Comparison of ENCODE assay signal across 21 mouse cellular contexts in the genomic region with DNA sequence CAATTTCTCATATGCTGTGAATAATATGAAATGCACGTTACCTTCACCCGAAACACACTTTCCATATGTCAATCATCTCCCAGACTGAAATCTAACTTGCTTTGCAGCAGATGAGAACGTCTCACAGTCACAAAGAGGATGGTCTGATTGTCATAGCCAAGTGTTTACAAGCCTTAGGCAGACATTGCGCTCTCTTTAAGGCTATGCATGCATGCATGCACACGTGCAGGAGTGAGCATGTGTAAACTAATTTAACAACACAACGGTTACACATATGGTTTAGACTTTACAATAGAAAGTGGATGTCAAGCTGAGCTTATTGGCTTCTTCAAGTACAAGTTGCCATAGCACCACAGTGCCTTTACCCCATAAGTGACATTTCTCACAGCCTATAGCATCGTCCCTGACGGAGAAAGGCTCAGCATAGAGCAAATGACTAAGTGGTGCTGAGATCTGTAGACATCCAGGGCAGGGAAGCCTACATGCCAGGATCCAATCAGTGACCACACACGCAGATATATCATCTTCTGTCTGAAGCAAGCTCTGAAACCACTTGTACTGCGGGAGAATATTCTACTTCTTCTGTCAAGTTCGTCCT.
DNase-seq lines count a peak whose midpoint lies in the region; ATAC-seq lines count a peak whose summit lies in the region.
"Had no signal": no experiment of that assay in that cellular context is flagged by ENCODE, and none has a peak within 500 bp of the region (broad histone marks: within the 10 kb centered on the region; RNA-seq: fewer than 3 reads in every experiment).

No protein-coding gene starts in this region.

- H3K4me3 ChIP-seq in midbrain, embryonic 13.5 days (replicated peaks), result no peak overlapping the region
- H3K4me3 ChIP-seq in midbrain, embryonic 10.5 days, result no peak overlapping the region
- no peak overlapping the region for H3K4me3 ChIP-seq in forebrain, embryonic 16.5 days (replicated peaks; ENCODE audit: low read length)
- H3K4me3 ChIP-seq in neural tube, embryonic 15.5 days (replicated peaks), result no peak overlapping the region
- H3K4me3 ChIP-seq: embryonic facial prominence, embryonic 15.5 days; heart, embryonic 13.5 days; layer of hippocampus, adult 2 months; limb, embryonic 15.5 days; liver, embryonic 15.5 days had no signal

- H3K4me2 ChIP-seq in midbrain, embryonic 13.5 days (replicated peaks), result no peak overlapping the region
- no peak overlapping the region for H3K4me2 ChIP-seq in forebrain, embryonic 16.5 days (ENCODE audit: low read length)
- H3K4me2 ChIP-seq in neural tube, embryonic 15.5 days, result no peak overlapping the region
- H3K4me2 ChIP-seq: embryonic facial prominence, embryonic 15.5 days; heart, embryonic 13.5 days; limb, embryonic 15.5 days; liver, embryonic 15.5 days had no signal

- no peak overlapping the region for H3K27ac ChIP-seq in midbrain, embryonic 13.5 days
- H3K27ac ChIP-seq in midbrain, embryonic 10.5 days (replicated peaks), result no peak overlapping the region
- H3K27ac ChIP-seq in forebrain, embryonic 16.5 days (ENCODE audit: low read length), result no peak overlapping the region
- no peak overlapping the region for H3K27ac ChIP-seq in neural tube, embryonic 15.5 days (replicated peaks)
- H3K27ac ChIP-seq: embryonic facial prominence, embryonic 15.5 days; heart, embryonic 13.5 days; layer of hippocampus, adult 2 months; limb, embryonic 15.5 days; liver, embryonic 15.5 days; macrophage had no signal

- H3K36me3 ChIP-seq in midbrain, embryonic 13.5 days, result no peaks in the 10 kb centered on the region
- H3K36me3 ChIP-seq in midbrain, embryonic 10.5 days, result no peaks in the 10 kb centered on the region
- H3K36me3 ChIP-seq in forebrain, embryonic 16.5 days (ENCODE audit: control insufficient read depth, insufficient read depth), result no peaks in the 10 kb centered on the region
- H3K36me3 ChIP-seq in neural tube, embryonic 15.5 days, result no peaks in the 10 kb centered on the region
- H3K36me3 ChIP-seq: embryonic facial prominence, embryonic 15.5 days; heart, embryonic 13.5 days; limb, embryonic 15.5 days; liver, embryonic 15.5 days had no signal

- peak; percentile 26 for ATAC-seq in frontal cortex, adult (ENCODE audit: low TSS enrichment)
- ATAC-seq in midbrain, embryonic 13.5 days, result 0 out of 2 replicates have a peak, but pooled peaks have one; percentile 58
- ATAC-seq in forebrain, embryonic 16.5 days, result peak; percentile 77
- ATAC-seq in neural tube, embryonic 15.5 days (ENCODE audit: low FRiP score), result 0 out of 2 replicates have a peak, but pooled peaks have one; percentile 33
- ATAC-seq: midbrain, embryonic 16.5 days had no signal

- H3K9ac ChIP-seq in midbrain, embryonic 13.5 days (replicated peaks), result no peak overlapping the region
- H3K9ac ChIP-seq in forebrain, embryonic 16.5 days (replicated peaks; ENCODE audit: low read depth, low read length), result no peak overlapping the region
- H3K9ac ChIP-seq in neural tube, embryonic 15.5 days (replicated peaks), result no peak overlapping the region
- H3K9ac ChIP-seq: embryonic facial prominence, embryonic 15.5 days; heart, embryonic 13.5 days; limb, embryonic 15.5 days; liver, embryonic 15.5 days had no signal

- DNase-seq in frontal cortex, postnatal 36 days (ENCODE audit: low spot score in 2 of 2), result no peak
- no peak for DNase-seq in midbrain, embryonic 10.5 days (ENCODE audit: low spot score)
- no peak for DNase-seq in adrenal gland, adult (ENCODE audit: inconsistent age in 2 of 2, low spot score in 1 of 2)
- DNase-seq: adrenal gland, adult 2 months; cerebellum, postnatal 10 days; kidney, adult 18-20 months; kidney, postnatal 14 days; layer of hippocampus, postnatal 36 days; right cerebral cortex, postnatal 14 days; thymus, adult 18-20 months had no signal

- no peaks in the 10 kb centered on the region for H3K9me3 ChIP-seq in midbrain, embryonic 13.5 days
- no peaks in the 10 kb centered on the region for H3K9me3 ChIP-seq in midbrain, embryonic 10.5 days (replicated peaks)
- no peaks in the 10 kb centered on the region for H3K9me3 ChIP-seq in forebrain, embryonic 16.5 days (ENCODE audit: control insufficient read depth, low read length)
- no peaks in the 10 kb centered on the region for H3K9me3 ChIP-seq in neural tube, embryonic 15.5 days (replicated peaks)
- H3K9me3 ChIP-seq: embryonic facial prominence, embryonic 15.5 days; heart, embryonic 13.5 days; limb, embryonic 15.5 days; liver, embryonic 15.5 days had no signal

- no peaks in the 10 kb centered on the region for H3K27me3 ChIP-seq in midbrain, embryonic 13.5 days
- no peaks in the 10 kb centered on the region for H3K27me3 ChIP-seq in midbrain, embryonic 10.5 days (ENCODE audit: low read depth, poor library complexity, severe bottlenecking)
- H3K27me3 ChIP-seq in forebrain, embryonic 16.5 days (replicated peaks; ENCODE audit: control insufficient read depth, insufficient read depth, low read length), result no peaks in the 10 kb centered on the region
- H3K27me3 ChIP-seq in neural tube, embryonic 15.5 days (replicated peaks), result no peaks in the 10 kb centered on the region
- H3K27me3 ChIP-seq: heart, embryonic 13.5 days; limb, embryonic 15.5 days; liver, embryonic 15.5 days had no signal

- no peaks in the 10 kb centered on the region for H3K4me1 ChIP-seq in midbrain, embryonic 13.5 days (replicated peaks)
- H3K4me1 ChIP-seq in midbrain, embryonic 10.5 days, result no peaks in the 10 kb centered on the region
- H3K4me1 ChIP-seq in forebrain, embryonic 16.5 days (replicated peaks; ENCODE audit: control insufficient read depth, insufficient read depth, low read length), result peaks cover 17% of the 10 kb centered on the region
- peaks cover 17% of the 10 kb centered on the region for H3K4me1 ChIP-seq in neural tube, embryonic 15.5 days
- H3K4me1 ChIP-seq: liver, embryonic 15.5 days had no signal

- WGBS in midbrain, embryonic 13.5 days, result 79% methylated on average over 11 of the region's 11 CpGs
- WGBS in midbrain, embryonic 10.5 days, result 88% methylated on average over 11 of the region's 11 CpGs
- WGBS in forebrain, embryonic 16.5 days, result 64% methylated on average over 11 of the region's 11 CpGs
- 71% methylated on average over 11 of the region's 11 CpGs for WGBS in neural tube, embryonic 15.5 days

Comparison
In these comparisons a context has a peak if more than half of its experiments do, and no peak if none do; other contexts are left out.
1. ATAC-seq: peak in every context shown above with its lines; median percentile 77 in forebrain, embryonic 16.5 days; 58 in midbrain, embryonic 13.5 days; 33 in neural tube, embryonic 15.5 days; 26 in frontal cortex, adult.